Mouse (Mus musculus): Measurements from ENCODE around the gene Atxn7l2. TPM values are rescaled to one million over a fixed set of nuclear protein-coding genes. Genes with fewer than 3 reads are reported as not detected.

Atxn7l2 gene
- polyA plus RNA-seq, 1 experiment from 2014 or later: 8.7 TPM

DNA sequence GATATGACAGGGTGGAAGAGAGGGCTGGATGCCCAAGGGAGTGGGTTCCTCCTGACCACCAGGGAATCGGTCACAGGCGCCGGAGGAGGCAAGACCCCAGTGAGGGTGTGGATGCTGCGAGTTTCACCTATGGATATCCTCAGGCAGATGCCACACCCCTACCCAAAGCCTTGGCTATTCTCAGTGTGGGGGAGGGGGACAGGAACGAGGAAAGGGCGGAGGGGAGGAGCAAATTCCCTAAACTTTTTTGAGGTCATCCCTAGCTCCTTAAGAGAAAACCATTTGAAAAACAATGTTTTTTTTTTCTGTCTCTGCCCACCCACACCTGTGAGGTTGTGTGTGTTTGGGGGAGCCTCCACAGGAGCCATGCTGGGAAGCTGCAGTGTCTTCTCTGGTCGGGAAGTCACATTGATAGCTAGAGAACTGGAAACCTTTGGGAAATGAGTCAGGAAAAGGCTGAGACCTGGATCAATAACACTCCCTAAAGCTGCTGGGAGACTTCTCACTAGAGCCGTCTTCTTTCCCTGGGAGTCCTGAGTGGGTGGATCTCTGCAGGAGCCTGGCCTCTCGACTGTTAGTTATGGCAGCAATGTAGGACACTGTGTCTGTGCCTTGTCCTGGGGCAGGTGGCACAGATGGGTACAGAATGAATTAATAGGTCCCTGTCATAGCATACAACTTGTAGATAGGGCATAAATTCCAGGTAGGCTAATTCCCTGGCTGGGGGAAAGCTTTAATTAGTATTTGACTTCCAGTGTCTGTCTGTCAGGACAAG is 21.8 kb downstream of the Atxn7l2 start:
- Histone ChIP-seq H3K36me3 (no peaks in the 10 kb centered on the region), H3K9me3 (no peaks in the 10 kb centered on the region), H3K27me3 (replicated peaks) (peaks cover 34% of the 10 kb centered on the region), H3K4me1 (peaks cover 36% of the 10 kb centered on the region), H3K4me3 (no peak overlapping the region), H3K4me2 (no peak overlapping the region), H3K27ac (replicated peaks) (no peak overlapping the region), H3K9ac (no peak overlapping the region)
- ATAC-seq (ENCODE audit: extremely low read depth, insufficient number of reproducible peaks, low FRiP score, low TSS enrichment): no peak
- 61% methylated on average over 9 of the region's 9 CpGs for WGBS

DNA sequence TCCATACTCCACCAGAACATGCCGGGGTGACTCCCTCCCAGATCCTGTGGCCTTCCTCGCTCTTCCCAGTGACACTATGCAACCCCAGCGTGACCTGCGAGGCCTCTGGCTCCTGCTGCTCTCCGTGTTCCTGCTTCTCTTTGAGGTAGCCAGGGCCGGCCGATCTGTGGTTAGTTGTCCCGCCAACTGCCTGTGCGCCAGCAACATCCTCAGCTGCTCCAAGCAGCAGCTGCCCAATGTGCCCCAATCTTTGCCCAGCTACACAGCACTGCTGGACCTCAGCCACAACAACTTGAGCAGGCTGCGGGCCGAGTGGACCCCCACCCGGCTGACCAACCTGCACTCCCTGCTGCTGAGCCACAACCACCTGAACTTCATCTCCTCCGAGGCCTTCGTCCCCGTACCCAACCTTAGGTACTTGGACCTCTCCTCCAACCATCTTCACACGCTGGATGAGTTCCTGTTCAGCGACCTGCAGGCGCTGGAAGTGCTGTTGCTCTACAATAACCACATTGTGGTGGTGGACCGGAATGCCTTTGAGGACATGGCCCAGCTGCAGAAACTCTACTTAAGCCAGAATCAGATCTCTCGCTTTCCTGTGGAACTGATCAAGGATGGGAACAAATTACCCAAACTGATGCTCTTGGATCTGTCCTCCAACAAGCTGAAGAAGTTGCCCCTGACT is 23.5 kb downstream of the Atxn7l2 start:
- H3K9me3 ChIP-seq: no peaks in the 10 kb centered on the region

DNA sequence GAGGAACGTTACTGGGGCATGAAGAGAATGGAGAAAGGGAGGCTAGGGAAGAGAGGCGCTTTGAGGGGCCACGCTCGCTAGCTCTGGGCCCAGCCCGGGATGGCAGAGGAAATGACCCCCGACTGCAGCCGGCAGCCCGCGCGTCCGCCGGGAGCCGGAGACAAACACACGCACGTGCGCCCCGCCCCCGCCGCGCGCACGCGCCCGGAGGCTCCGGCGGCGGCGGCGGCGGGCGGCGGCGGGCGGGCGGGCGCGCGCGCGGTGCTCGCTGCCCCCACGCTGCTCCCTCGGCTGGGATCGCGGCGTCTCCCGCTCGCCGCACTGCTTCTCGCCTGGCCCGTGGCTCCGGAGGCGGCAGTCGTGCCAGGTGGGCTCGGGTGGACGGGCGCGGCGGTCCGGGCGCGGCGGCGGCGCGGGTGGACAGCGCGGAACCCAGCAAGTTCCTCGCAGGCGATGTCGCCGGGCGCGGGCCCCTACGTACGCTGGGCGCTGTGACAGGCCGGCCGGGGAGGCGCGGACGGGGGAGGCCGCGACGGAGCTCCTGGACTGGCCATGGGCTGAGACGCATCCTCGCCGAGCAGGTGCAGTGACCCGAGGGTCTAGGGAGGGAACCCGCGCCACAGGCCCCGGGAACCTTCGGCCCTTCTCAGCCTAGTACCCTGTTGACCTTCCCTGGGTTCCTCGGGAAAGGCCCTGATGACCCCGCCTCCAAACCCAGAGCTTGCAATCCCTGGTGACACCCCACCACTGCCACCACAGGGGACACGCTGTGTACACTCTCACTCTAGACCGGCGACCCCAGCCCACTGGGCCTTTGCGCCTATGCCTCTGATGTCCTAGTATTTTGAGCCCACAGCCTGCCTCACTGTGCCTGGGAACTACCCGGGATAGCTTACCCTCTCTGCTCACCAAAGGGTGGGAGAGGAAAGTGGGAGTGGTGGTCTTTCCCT is 24.4 kb downstream of the Atxn7l2 start, which contains the start of gene Amigo1:
Gene Amigo1 (plus strand): TSS at position 238 of the 950 bp plus-strand sequence.
- H3K27me3 ChIP-seq (replicated peaks): peaks cover 45% of the 10 kb centered on the region
- H3K9ac ChIP-seq: peak within 1 kb of the TSS; percentile 88
- H3K4me1 ChIP-seq: peaks cover 24% of the 10 kb centered on the region
- peak within 1 kb of the TSS; percentile 95 for H3K4me2 ChIP-seq
- H3K9me3 ChIP-seq: no peaks in the 10 kb centered on the region
- H3K4me3 ChIP-seq: peak within 1 kb of the TSS; percentile 80
- no peaks in the 10 kb centered on the region for H3K36me3 ChIP-seq
- ATAC-seq (ENCODE audit: extremely low read depth, insufficient number of reproducible peaks, low FRiP score, low TSS enrichment): peak; percentile 38
- no peak within 1 kb of the TSS for H3K27ac ChIP-seq (replicated peaks)
- WGBS: 2% methylated on average over 90 of the region's 100 CpGs

More for the DNA sequence above, 23.5 kb downstream of the Atxn7l2 start:
- no peaks in the 10 kb centered on the region for H3K36me3 ChIP-seq
- ATAC-seq (ENCODE audit: extremely low read depth, insufficient number of reproducible peaks, low FRiP score, low TSS enrichment): no peak
- H3K27ac ChIP-seq (replicated peaks): no peak overlapping the region
- 58% methylated on average over 20 of the region's 20 CpGs for WGBS
- H3K9ac ChIP-seq: peak overlapping the region; percentile 88; the same call in 1 of the 2 replicates
- peak overlapping the region; percentile 95 for H3K4me2 ChIP-seq
- H3K27me3 ChIP-seq (replicated peaks): peaks cover 45% of the 10 kb centered on the region
- peaks cover 26% of the 10 kb centered on the region for H3K4me1 ChIP-seq
- peak overlapping the region; percentile 80 for H3K4me3 ChIP-seq

DNA sequence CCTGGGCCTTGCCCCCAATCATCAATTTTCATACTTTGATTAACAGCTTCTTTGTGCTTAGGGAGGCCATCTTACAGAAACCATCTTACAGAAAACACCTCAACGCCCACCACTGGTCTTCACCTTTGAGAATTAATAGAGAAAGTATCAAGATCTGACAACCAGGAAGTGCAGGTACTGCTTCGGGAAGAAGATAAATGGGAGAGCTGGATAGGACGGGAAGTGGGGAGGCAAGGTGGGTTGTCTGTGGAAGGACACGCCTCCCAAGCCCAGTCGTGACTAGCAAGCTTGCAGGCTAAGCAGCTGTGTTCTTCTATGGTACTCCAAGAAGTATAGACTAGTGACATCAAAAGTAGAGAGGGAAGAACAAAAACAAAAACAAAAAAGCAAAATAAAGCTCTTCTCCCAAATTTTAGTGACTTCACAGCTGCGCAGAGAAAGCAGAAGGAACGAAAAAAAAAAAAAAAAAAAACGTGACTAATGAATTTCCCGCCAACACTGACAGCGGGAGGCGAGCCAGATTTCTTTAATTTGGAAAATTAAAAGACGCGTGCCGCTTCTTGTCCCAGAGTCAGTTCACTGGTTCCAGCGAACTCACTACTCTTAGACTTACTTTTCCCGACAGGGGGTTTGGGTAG is 25.2 kb downstream of the Atxn7l2 start:
- Histone ChIP-seq H3K27ac (replicated peaks) (no peak overlapping the region), H3K9me3 (no peaks in the 10 kb centered on the region), H3K4me1 (peaks cover 20% of the 10 kb centered on the region), H3K4me3 (peak overlapping the region; percentile 80), H3K9ac (peak overlapping the region; percentile 88), H3K4me2 (peak overlapping the region; percentile 95), H3K27me3 (replicated peaks) (peaks cover 45% of the 10 kb centered on the region), H3K36me3 (no peaks in the 10 kb centered on the region)
- WGBS: 3% methylated on average over 16 of the region's 16 CpGs
- ATAC-seq (ENCODE audit: extremely low read depth, insufficient number of reproducible peaks, low FRiP score, low TSS enrichment): no peak

DNA sequence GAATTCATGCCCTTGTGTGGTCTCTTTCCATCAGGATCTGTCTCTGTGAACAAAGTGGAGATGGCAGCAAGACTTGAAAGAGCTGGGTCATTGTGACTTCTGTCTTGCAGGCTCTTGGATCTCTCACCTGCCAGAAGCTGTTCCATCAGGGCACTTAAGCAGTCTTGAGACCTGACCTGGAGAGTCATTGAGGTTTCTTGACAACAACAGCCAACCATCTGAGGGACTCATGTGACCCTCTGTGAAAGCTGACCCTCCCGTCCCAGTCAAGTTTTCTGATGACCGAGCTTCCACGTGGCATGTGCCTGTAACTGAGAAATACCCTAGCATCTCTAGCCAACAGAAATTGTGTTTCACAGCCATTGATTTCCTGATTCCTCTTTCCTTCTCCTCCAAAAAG is 26.0 kb downstream of the Atxn7l2 start:
- no peak for ATAC-seq (ENCODE audit: extremely low read depth, insufficient number of reproducible peaks, low FRiP score, low TSS enrichment)
- H3K4me1 ChIP-seq: peaks cover 17% of the 10 kb centered on the region
- H3K27me3 ChIP-seq (replicated peaks): peaks cover 45% of the 10 kb centered on the region
- 67% methylated on average over 3 of the region's 3 CpGs for WGBS
- no peaks in the 10 kb centered on the region for H3K36me3 ChIP-seq
- H3K9ac ChIP-seq: no peak overlapping the region
- H3K27ac ChIP-seq (replicated peaks): no peak overlapping the region
- H3K4me2 ChIP-seq: no peak overlapping the region
- H3K9me3 ChIP-seq: no peaks in the 10 kb centered on the region
- no peak overlapping the region for H3K4me3 ChIP-seq

DNA sequence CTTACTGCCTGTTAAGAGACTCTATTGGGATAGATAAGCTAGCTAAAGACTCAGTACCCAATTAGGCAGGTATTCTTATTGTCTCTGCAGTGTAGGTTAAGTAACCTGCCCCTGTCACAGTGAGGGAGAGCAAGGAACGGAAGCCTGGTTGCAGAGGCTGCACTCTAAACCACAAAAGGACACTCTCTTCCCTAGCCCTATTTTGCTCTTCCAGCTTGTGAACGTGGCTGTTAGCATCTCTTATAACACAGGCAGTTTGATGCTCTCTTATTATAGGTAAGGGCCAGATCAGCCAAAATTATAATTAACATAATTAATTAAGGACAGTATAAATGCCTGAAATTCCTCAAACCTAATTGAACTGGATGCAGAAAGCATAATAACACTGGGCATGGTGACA is 30.2 kb downstream of the Atxn7l2 start:
- no peak overlapping the region for H3K4me2 ChIP-seq
- no peak overlapping the region for H3K27ac ChIP-seq (replicated peaks)
- H3K36me3 ChIP-seq: no peaks in the 10 kb centered on the region
- no peak for ATAC-seq (ENCODE audit: extremely low read depth, insufficient number of reproducible peaks, low FRiP score, low TSS enrichment)
- H3K27me3 ChIP-seq (replicated peaks): peaks cover 27% of the 10 kb centered on the region
- peaks cover 2% of the 10 kb centered on the region; the same call in 1 of the 2 replicates for H3K4me1 ChIP-seq
- H3K9me3 ChIP-seq: no peaks in the 10 kb centered on the region
- WGBS: 56% methylated on average over 2 of the region's 2 CpGs
- no peak overlapping the region for H3K9ac ChIP-seq
- H3K4me3 ChIP-seq: no peak overlapping the region

DNA sequence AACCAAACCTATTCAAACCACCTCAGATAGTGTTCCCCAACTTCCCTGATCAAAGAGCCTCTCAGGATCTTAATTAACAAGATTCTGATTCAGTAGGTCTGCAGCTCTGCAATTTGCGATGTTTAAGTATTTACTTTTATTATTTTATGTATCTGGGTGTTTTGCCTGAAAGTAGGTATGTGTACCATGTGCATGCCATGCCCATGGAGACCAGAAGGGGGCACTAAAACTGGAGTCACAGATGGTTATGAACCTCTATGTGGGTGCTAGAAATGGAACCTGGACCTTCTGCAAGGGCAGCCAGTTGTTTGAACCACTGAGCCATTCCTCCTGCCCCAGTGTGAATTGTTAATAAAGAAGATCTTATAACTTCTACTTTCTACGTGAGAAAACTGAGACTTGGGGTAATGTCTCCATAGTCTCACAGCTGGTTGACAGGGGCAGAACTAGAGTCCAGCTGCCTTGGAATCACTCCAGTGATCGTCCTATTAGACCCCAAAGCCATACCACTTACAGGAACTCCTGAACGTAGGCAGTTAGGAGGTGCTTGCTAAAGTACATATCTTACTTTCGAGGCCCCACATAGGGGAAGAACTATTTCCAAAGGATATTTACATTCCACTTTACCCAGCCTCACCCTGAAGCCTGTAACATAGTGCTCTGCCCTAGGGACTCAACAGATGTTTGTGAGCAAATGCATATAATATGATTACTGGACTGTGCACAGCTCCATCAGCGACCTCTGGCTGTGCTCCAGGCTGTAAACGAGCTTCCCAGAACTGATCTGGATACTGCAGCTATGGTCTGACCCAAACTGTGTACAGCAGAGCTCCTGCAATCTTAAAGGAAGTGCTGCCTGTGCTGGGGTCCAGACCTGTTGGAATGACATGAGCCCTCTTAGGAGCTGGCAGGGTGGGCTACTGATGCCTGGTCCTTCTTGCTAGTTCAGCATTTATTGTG is 31.7 kb downstream of the Atxn7l2 start:
- Histone ChIP-seq H3K9me3 (no peaks in the 10 kb centered on the region), H3K4me1 (peaks cover 14% of the 10 kb centered on the region), H3K36me3 (no peaks in the 10 kb centered on the region), H3K4me2 (no peak overlapping the region), H3K27me3 (replicated peaks) (peaks cover 22% of the 10 kb centered on the region; the same call in 1 of the 2 replicates), H3K27ac (replicated peaks) (no peak overlapping the region), H3K4me3 (no peak overlapping the region), H3K9ac (no peak overlapping the region)
- ATAC-seq (ENCODE audit: extremely low read depth, insufficient number of reproducible peaks, low FRiP score, low TSS enrichment): no peak
- WGBS: 66% methylated on average over 7 of the region's 7 CpGs

DNA sequence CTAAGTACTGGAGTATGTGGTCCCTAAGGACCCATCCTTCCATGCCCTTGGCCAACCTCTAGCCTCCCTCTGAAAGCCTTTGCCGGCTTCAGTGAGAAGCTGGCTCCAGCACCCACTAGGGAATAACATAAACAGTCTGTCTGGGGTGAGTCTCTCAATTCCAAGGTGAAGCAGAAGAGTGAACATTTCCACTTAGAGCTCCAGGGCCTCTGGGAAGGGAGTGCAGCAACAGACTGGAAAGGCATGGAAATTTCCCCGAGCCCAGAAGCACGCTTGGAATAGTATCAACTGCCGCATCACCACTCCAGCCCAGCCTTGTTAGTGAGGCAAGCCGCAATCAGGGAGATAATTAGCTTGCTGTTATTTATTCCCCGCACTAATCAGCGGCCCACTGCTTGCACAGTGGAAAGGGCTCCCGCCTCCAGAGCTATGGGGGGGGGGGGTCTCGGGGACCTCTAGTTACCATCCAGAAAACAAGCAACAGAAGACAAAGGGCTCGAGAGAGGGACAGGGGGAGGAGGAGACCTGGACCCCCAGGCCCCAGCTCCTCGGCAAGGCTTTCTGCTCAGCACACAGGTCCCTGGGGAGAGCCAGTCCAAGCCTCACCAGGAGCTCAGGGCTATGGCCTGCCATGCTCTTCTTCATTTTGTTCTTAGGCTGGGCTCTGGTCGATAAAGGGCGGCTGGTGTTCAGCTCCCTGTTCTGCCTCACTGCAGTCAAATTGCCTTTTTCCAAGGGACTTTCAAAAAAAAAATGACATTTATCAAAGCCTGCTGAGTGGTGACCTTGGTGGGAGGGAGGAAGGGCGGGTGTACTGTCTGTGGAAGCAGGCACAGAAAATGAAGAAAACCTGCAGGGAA is 35.8 kb downstream of the Atxn7l2 start:
- Histone ChIP-seq H3K27ac (replicated peaks) (no peak overlapping the region), H3K4me3 (no peak overlapping the region), H3K36me3 (no peaks in the 10 kb centered on the region), H3K9ac (peak overlapping the region; percentile 58), H3K4me1 (peaks cover 14% of the 10 kb centered on the region), H3K9me3 (no peaks in the 10 kb centered on the region), H3K4me2 (peak overlapping the region; percentile 48), H3K27me3 (replicated peaks) (peaks cover 28% of the 10 kb centered on the region; the same call in 1 of the 2 replicates)
- WGBS: 23% methylated on average over 14 of the region's 14 CpGs
- ATAC-seq (ENCODE audit: extremely low read depth, insufficient number of reproducible peaks, low FRiP score, low TSS enrichment): no peak

DNA sequence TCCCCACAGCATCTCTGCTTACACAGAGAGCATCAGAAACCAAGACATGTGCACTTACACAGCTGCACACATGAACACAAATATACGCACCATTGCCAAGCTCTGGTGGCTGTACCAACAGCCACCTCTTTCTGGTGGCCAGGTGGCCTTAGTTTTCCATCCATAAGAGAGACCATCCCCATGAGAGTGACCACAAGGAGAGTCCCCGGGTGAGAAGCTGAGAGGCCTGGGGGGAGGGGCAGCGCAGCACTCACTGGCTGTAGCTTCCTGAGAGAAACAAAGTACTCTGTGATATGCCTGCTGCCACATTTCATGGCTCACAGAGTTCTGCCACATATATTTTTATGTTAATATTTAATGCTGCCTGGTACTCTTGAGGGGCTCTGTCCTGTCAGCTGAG is 41.5 kb downstream of the Atxn7l2 start:
- Histone ChIP-seq H3K27me3 (replicated peaks) (peaks cover 28% of the 10 kb centered on the region; the same call in 1 of the 2 replicates), H3K9me3 (no peaks in the 10 kb centered on the region), H3K4me3 (no peak overlapping the region), H3K4me2 (no peak overlapping the region), H3K4me1 (peaks cover 3% of the 10 kb centered on the region), H3K9ac (no peak overlapping the region), H3K36me3 (no peaks in the 10 kb centered on the region), H3K27ac (replicated peaks) (no peak overlapping the region)
- no peak for ATAC-seq (ENCODE audit: extremely low read depth, insufficient number of reproducible peaks, low FRiP score, low TSS enrichment)
- 41% methylated on average over 3 of the region's 3 CpGs for WGBS

Data from heart, embryonic 13.5 days (tissue).